Mouse (Mus musculus) liver, embryonic 11.5 days (tissue): Measurements from ENCODE around the gene Mss51. TPM values are rescaled to one million over a fixed set of nuclear protein-coding genes. Genes with fewer than 3 reads are reported as not detected.

Experiments
- ATAC-seq: fragments of 200-750 bp; cut with Nextera tagmentation; replicated peaks from 2 replicates; pipeline ENCODE4 v1.8.0; 2017; ENCODE audit warnings: moderate number of reproducible peaks, mild to moderate bottlenecking, moderate TSS enrichment, moderate library complexity; ENCODE audit not compliant: low FRiP score
- DNase-seq: peaks from one replicate; pipeline ENCODE4 v3.0.0-alpha.2; 2017; ENCODE audit warnings: low spot score
- H3K27ac ChIP-seq: fragments of 300-500 bp; sonication (generic); 2 replicates; pipeline ENCODE4 v1.5.1; 2014; ENCODE audit warnings: mild to moderate bottlenecking, low read depth, low read length, control low read depth
- H3K27me3 ChIP-seq: fragments of 300-500 bp; sonication (generic); replicated peaks from 2 replicates; pipeline ENCODE4 v1.6.1; 2014; ENCODE audit warnings: low read length, mixed read lengths; ENCODE audit not compliant: control insufficient read depth, insufficient read depth
- H3K36me3 ChIP-seq: fragments of 300-500 bp; sonication (generic); 2 replicates; pipeline ENCODE4 v1.6.1; 2014; ENCODE audit warnings: mild to moderate bottlenecking, low read length, moderate library complexity, mixed read lengths; ENCODE audit not compliant: control insufficient read depth, insufficient read depth
- H3K4me1 ChIP-seq: fragments of 300-500 bp; sonication (generic); replicated peaks from 2 replicates; pipeline ENCODE4 v1.6.1; 2014; ENCODE audit warnings: low read length, mixed read lengths; ENCODE audit not compliant: control insufficient read depth, insufficient read depth
- H3K4me2 ChIP-seq: fragments of 300-500 bp; sonication (generic); 2 replicates; pipeline ENCODE4 v1.6.1; 2014; ENCODE audit warnings: mild to moderate bottlenecking, control low read depth, moderate library complexity
- H3K4me3 ChIP-seq: fragments of 300-500 bp; sonication (generic); 2 replicates; pipeline ENCODE4 v1.5.1; 2014; ENCODE audit warnings: low read depth, low read length, control low read depth
- H3K9ac ChIP-seq: fragments of 300-500 bp; sonication (generic); 2 replicates; pipeline ENCODE4 v1.6.1; 2014; ENCODE audit warnings: low read depth, low read length, control low read depth
- H3K9me3 ChIP-seq: fragments of 300-500 bp; sonication (generic); 2 replicates; pipeline ENCODE4 v1.6.1; 2016; ENCODE audit warnings: low read length, inconsistent platforms, mixed read lengths; ENCODE audit not compliant: control insufficient read depth
- WGBS: fragments of 180-500 bp; shearing (Covaris S2); extraction: QIAGEN DNeasy Blood & Tissue Kit; methylation state at CpG from one replicate; pipeline ENCODE4 v1.1.7; 2014; 5-methylcytosine and 5-hydroxymethylcytosine counted together
- polyA plus RNA-seq: library from polyadenylated mRNA; unstranded; fragments of >200 nt; fragmentation: Nextera tagmentation; extraction: Ambion mirVana; gene quantifications from 2 replicates; pipeline ENCODE4 v1.2.1, GENCODE M21; 2014

Gene Mss51
- polyA plus RNA-seq, 1 experiment from 2014 or later: 1.2 TPM

DNA sequence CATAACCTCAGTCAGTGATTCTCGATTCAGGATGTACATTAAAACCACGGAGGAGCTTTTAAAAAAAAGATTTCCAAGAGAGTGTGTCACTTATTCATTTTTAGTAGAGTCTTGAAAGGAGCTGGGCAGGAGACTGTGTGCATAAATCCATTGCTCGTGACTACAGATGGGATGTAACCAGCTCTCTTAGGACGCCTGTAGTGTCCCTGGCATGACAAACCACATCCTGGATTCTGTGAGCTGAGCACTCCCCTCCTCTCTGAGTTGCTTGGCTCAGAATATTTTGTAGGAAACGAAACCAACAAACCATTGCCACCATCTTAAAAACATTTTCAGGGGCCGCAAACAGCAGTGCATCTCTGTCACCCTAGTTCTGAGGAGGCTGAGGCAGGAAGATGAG lies 59.7 kb downstream of the Mss51 start:
- H3K9ac ChIP-seq: no peak overlapping the region
- H3K27me3 ChIP-seq: no peaks in the 10 kb centered on the region
- no peak overlapping the region for H3K4me3 ChIP-seq
- no peaks in the 10 kb centered on the region for H3K9me3 ChIP-seq
- H3K36me3 ChIP-seq: no peaks in the 10 kb centered on the region
- DNase-seq (no peak), ATAC-seq (no peak)
- no peak overlapping the region for H3K4me2 ChIP-seq
- H3K27ac ChIP-seq: no peak overlapping the region
- WGBS: 54% methylated on average over 6 of the region's 6 CpGs
- H3K4me1 ChIP-seq: no peaks in the 10 kb centered on the region

Other genes starting within 250 kb of the Mss51 start
- gene Kcnk16, start 227.7 kb downstream of the Mss51 start, polyA plus RNA-seq: 1.9 and 2.2 TPM in 2 replicates
- gene Nudt13, start 202.2 kb downstream of the Mss51 start, polyA plus RNA-seq: 10.0 and 12.2 TPM in 2 replicates
- 76.1 and 80.5 TPM in 2 replicates for gene Ecd, start 148.8 kb downstream of the Mss51 start, polyA plus RNA-seq
- gene Fam149b, start 148.7 kb downstream of the Mss51 start, polyA plus RNA-seq: 22.6 and 24.2 TPM in 2 replicates
- 174 and 191 TPM in 2 replicates for gene Dnajc9, start 108.0 kb downstream of the Mss51 start, polyA plus RNA-seq
- 116 and 119 TPM in 2 replicates for gene Mrps16, start 103.3 kb downstream of the Mss51 start, polyA plus RNA-seq
- gene Cfap70, start 44.7 kb downstream of the Mss51 start, polyA plus RNA-seq: 0.17 TPM in 1 of 2 replicates, not detected in the other
- gene Anxa7, start 16.8 kb downstream of the Mss51 start, polyA plus RNA-seq: 52.8 and 56.5 TPM in 2 replicates
- gene Ppp3cb, start 49.7 kb upstream of the Mss51 start, polyA plus RNA-seq: 41.9 and 42.0 TPM in 2 replicates
- 5.8 and 6.0 TPM in 2 replicates for gene Usp54, start 144.2 kb upstream of the Mss51 start, polyA plus RNA-seq
- 0.23 and 0.95 TPM in 2 replicates for gene Myoz1, start 159.6 kb upstream of the Mss51 start, polyA plus RNA-seq
- 0.68 and 1.5 TPM in 2 replicates for gene Synpo2l, start 171.5 kb upstream of the Mss51 start, polyA plus RNA-seq
- 85.5 and 99.0 TPM in 2 replicates for gene Sec24c, start 177.4 kb upstream of the Mss51 start, polyA plus RNA-seq
- gene Fut11, start 198.1 kb upstream of the Mss51 start, polyA plus RNA-seq: 14.2 and 14.9 TPM in 2 replicates
- 247 and 250 TPM in 2 replicates for gene Chchd1, start 206.1 kb upstream of the Mss51 start, polyA plus RNA-seq
- gene Zswim8, start 210.7 kb upstream of the Mss51 start, polyA plus RNA-seq: 12.0 and 17.2 TPM in 2 replicates
- 32.6 and 34.5 TPM in 2 replicates for gene Ndst2, start 237.7 kb upstream of the Mss51 start, polyA plus RNA-seq